In the genomic region with DNA sequence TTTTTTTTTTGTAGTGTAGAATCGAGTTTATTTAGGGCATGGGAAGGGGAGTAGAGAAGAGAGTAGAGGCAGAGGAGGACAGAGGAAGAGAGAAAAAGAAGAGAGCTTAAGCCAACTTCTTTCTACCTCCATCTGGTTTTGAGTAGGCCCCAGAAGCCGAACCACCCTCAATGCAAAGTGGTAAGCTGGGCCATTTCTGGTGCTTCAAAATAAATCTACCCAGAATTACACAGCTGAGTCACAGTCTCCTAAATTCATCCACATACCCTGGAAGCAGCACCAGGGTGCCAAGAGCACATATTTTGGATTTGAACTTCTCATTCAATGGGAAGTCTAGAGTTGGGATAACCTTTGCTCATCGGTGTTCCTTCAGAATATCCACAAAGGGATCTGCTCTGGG, we compare ENCODE assay signal across 21 mouse cellular contexts.
DNase-seq lines count a peak whose midpoint lies in the region; ATAC-seq and TF ChIP-seq lines count a peak whose summit lies in the region.
"Had no signal": no experiment of that assay in that cellular context is flagged by ENCODE, and none has a peak within 500 bp of the region (broad histone marks: within the 10 kb centered on the region; RNA-seq: fewer than 3 reads in every experiment).

No protein-coding gene starts in this region.

- 92% methylated on average over 3 of the region's 3 CpGs for WGBS in neural tube, embryonic 15.5 days
- WGBS in intestine, postnatal 0 days: 94% methylated on average over 3 of the region's 3 CpGs

- ATAC-seq in neural tube, embryonic 15.5 days (ENCODE audit: low FRiP score): no peak
- no peak for ATAC-seq in intestine, postnatal 0 days
- ATAC-seq: forebrain, postnatal 0 days; hindbrain, postnatal 0 days had no signal

- TF ChIP-seq CTCF in cortical plate, adult 2 months (IDR thresholded peaks at IDR 0.05; ENCODE audit: extremely low read depth, insufficient read depth, low read length): no peak
- no peak for TF ChIP-seq CTCF in intestine, postnatal 0 days (IDR thresholded peaks at IDR 0.05; ENCODE audit: low read depth)

- no peak for TF ChIP-seq POLR2A in cortical plate, adult 2 months (IDR thresholded peaks at IDR 0.05; ENCODE audit: extremely low read depth, insufficient read depth, low read length)

- H3K4me3 ChIP-seq in neural tube, embryonic 15.5 days (replicated peaks): no peak overlapping the region
- H3K4me3 ChIP-seq in cortical plate, adult 2 months (ENCODE audit: insufficient read depth, low read length): no peak overlapping the region
- H3K4me3 ChIP-seq in intestine, postnatal 0 days (ENCODE audit: low read depth, low read length): no peak overlapping the region
- H3K4me3 ChIP-seq: embryonic facial prominence, embryonic 13.5 days; forebrain, embryonic 12.5 days; heart, embryonic 10.5 days; hindbrain, embryonic 13.5 days had no signal

- peaks cover 11% of the 10 kb centered on the region for H3K4me1 ChIP-seq in neural tube, embryonic 15.5 days
- H3K4me1 ChIP-seq in cortical plate, adult 2 months (ENCODE audit: control insufficient read depth, insufficient read depth, low read length): peaks cover 14% of the 10 kb centered on the region
- no peaks in the 10 kb centered on the region for H3K4me1 ChIP-seq in intestine, postnatal 0 days (replicated peaks; ENCODE audit: control insufficient read depth, insufficient read depth, low read length)
- H3K4me1 ChIP-seq: embryonic facial prominence, embryonic 13.5 days; forebrain, embryonic 12.5 days had no signal

- peak; percentile 60 to 77 for DNase-seq in frontal cortex, adult 2 months (ENCODE audit: extremely low spot score in 1 of 2, low spot score in 1 of 2)
- DNase-seq in frontal cortex, postnatal 10 days (ENCODE audit: low spot score in 2 of 2): no peak
- DNase-seq in left cerebral cortex, adult 18-20 months (ENCODE audit: low spot score in 2 of 2): peak; percentile 35 to 42
- DNase-seq in left cerebral cortex, adult 11 months (ENCODE audit: low spot score): no peak
- peak; percentile 8 for DNase-seq in neural tube, embryonic 10.5 days (ENCODE audit: extremely low spot score, low spot score)
- DNase-seq: adrenal gland, postnatal 10 days; cerebellum, adult 11-12 months; cerebellum, adult 9-10 months; cerebellum, postnatal 25 days; forebrain, postnatal 0 days; gastrocnemius, postnatal 36 days; heart, adult 18-20 months; heart, postnatal 14 days had no signal

- no peaks in the 10 kb centered on the region for H3K9me3 ChIP-seq in neural tube, embryonic 15.5 days (replicated peaks)
- H3K9me3 ChIP-seq in intestine, postnatal 0 days (ENCODE audit: control insufficient read depth): no peaks in the 10 kb centered on the region
- H3K9me3 ChIP-seq: forebrain, embryonic 12.5 days; heart, embryonic 10.5 days had no signal

- no peaks in the 10 kb centered on the region for H3K36me3 ChIP-seq in neural tube, embryonic 15.5 days
- H3K36me3 ChIP-seq in intestine, postnatal 0 days (ENCODE audit: control insufficient read depth, insufficient read depth): no peaks in the 10 kb centered on the region
- H3K36me3 ChIP-seq: embryonic facial prominence, embryonic 13.5 days; forebrain, embryonic 12.5 days; heart, embryonic 10.5 days; hindbrain, embryonic 13.5 days had no signal

- H3K27ac ChIP-seq in neural tube, embryonic 15.5 days (replicated peaks): no peak overlapping the region
- H3K27ac ChIP-seq in cortical plate, adult 2 months (ENCODE audit: insufficient read depth, low read length): peak overlapping the region; percentile 37; the same call in 1 of the 2 replicates
- no peak overlapping the region for H3K27ac ChIP-seq in intestine, postnatal 0 days (ENCODE audit: low read depth, low read length)
- H3K27ac ChIP-seq: embryonic facial prominence, embryonic 13.5 days; forebrain, embryonic 12.5 days; heart, embryonic 10.5 days; hindbrain, embryonic 13.5 days; hindbrain, postnatal 0 days had no signal

- H3K4me2 ChIP-seq in neural tube, embryonic 15.5 days: no peak overlapping the region
- no peak overlapping the region for H3K4me2 ChIP-seq in intestine, postnatal 0 days (replicated peaks; ENCODE audit: low read depth)
- H3K4me2 ChIP-seq: embryonic facial prominence, embryonic 13.5 days; forebrain, embryonic 12.5 days; hindbrain, embryonic 13.5 days had no signal

- H3K27me3 ChIP-seq in neural tube, embryonic 15.5 days (replicated peaks): no peaks in the 10 kb centered on the region
- no peaks in the 10 kb centered on the region for H3K27me3 ChIP-seq in intestine, postnatal 0 days (replicated peaks; ENCODE audit: control insufficient read depth, insufficient read depth, low read length)
- H3K27me3 ChIP-seq: embryonic facial prominence, embryonic 13.5 days; forebrain, embryonic 12.5 days; hindbrain, embryonic 13.5 days had no signal

- H3K9ac ChIP-seq in neural tube, embryonic 15.5 days (replicated peaks): no peak overlapping the region
- no peak overlapping the region for H3K9ac ChIP-seq in intestine, postnatal 0 days (ENCODE audit: low read depth, low read length)
- H3K9ac ChIP-seq: embryonic facial prominence, embryonic 13.5 days; forebrain, embryonic 12.5 days; forebrain, postnatal 0 days; hindbrain, embryonic 13.5 days had no signal

Comparison
In these comparisons a context has a peak if more than half of its experiments do, and no peak if none do; other contexts are left out.
1. DNase-seq: peak in frontal cortex, adult 2 months (2 of 2), left cerebral cortex, adult 18-20 months (2 of 2) and neural tube, embryonic 10.5 days (single experiment); none in frontal cortex, postnatal 10 days (0 of 2) and left cerebral cortex, adult 11 months (single experiment).